Mouse (Mus musculus) inflammation-experienced regulatory T-cells, adult 6 months (primary cell): ENCODE measurements around the gene Ttc36. TPM values are rescaled to one million over a fixed set of nuclear protein-coding genes. Genes with fewer than 3 reads are reported as not detected.
A peak's percentile ranks its signal among the peaks of the same experiment; 100 is the strongest.

ENCODE experiments used
- ATAC-seq: one replicate; pipeline ENCODE4 v1.8.0; 2017
- polyA plus RNA-seq, 3 experiments: library from polyadenylated mRNA; unstranded; fragments of 100-300 nt; shearing (Covaris generic); gene quantifications; one replicate each; pipeline ENCODE4 v1.2.1; 2017

Ttc36 gene
- not detected for polyA plus RNA-seq

GRCm38 (mm10) chr9:44802808-44803450 is at the start of gene Ttc36:
Ttc36 (minus strand) TSS chr9:44803072.
- ATAC-seq, result no peak

- ATAC-seq, result no peak
These were observed 44.6 kb upstream of the Ttc36 start for GRCm38 (mm10) chr9:44847446-44847845.

DNA sequence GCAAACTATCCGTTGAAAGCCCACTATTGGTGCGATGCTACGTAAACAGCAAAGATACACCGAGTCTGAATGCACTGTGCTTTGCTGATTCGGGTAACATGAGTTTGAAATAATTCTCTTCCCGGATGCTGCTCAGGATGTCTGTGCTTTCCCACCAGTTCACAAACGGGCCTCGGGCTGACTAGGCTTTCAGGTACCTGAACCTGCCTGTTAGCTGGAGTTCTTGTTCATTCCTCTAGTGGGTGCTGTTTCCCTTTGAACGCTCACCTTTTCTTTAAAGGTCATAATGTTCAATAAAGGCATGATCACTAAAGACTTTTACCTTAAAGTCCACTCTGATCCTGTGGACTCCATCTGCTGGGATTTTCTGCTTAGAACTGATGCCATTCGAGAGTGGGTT is 38.4 kb upstream of the Ttc36 start:
- ATAC-seq, result peak; percentile 71

DNA sequence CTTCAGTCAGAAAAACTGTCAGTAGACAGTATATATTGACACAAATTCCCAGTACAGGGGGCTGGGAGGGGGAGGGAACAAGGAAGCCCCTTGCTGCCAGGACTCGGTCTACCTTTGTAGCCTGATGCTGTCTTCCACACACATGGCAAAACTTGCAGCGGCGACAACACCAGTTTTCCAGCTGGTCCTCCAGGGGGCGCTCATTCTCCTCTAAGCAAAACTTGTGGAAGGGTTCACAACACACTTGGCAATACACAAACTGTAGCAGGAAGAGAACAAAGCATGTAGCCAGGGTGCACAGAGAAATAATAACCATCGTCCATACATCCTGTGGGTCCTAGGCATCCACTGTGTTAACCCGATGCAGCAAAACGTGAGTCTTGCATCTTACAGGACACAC is 33.6 kb upstream of the Ttc36 start:
- ATAC-seq, result no peak

GRCm38 (mm10) chr9:44832356-44832755 is 29.5 kb upstream of the Ttc36 start:
- ATAC-seq, result no peak

DNA sequence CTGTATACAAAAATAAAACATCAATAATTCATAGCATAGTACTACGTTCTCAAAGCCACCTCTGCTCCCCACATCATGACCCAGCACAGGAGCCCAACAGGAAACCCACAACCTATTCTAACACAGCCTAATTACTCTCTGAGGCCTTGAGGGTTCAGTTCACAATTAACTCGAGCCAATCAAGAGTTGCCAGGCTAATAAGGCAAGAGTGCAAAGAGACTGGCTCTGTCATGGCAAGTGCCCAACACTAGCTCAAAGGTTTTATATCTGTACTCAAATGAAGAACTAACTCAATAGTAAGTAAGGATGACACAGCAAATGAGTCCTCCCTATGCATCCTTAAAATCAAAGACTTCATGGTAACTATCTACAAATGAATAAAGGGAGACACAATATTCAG is 27.6 kb upstream of the Ttc36 start:
- no peak for ATAC-seq

DNA sequence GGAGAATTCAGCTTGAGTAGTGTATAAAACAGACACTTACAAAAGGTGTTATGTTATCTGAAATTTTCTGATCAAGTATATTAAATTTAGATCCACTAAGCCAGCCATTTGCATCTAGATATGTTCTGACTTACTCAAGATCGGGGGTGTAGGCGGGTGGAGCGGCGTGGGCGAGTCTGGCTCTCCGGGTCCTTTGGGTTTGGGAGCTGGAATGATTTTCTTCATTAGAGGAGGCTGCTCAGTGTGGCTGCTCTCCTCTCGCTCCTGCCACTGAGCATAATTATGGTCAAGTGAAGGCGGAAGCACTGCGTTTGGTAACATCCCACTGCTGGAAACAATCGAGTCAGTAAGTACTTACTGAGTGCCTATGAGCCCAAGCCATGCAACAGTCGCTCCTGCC is 26.1 kb upstream of the Ttc36 start:
- no peak for ATAC-seq

DNA sequence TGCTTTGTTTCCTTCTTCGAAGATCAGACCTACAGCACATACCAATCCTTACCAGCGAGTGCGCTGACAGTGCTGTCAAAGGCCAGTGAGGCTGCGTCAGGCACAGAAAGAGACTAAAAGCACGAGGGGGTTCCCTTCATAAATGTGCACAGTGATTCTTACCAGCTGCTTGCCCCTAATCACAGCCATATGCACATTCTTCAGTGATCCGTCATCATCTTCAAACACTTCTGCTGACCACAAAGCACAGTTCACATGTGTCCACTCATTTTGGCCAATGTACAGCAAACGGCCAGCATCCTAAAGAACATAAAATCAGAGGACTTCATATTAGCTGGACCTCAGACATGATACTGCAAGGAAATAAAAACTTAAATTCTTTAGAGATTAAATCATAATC is 23.8 kb upstream of the Ttc36 start:
- no peak for ATAC-seq

DNA sequence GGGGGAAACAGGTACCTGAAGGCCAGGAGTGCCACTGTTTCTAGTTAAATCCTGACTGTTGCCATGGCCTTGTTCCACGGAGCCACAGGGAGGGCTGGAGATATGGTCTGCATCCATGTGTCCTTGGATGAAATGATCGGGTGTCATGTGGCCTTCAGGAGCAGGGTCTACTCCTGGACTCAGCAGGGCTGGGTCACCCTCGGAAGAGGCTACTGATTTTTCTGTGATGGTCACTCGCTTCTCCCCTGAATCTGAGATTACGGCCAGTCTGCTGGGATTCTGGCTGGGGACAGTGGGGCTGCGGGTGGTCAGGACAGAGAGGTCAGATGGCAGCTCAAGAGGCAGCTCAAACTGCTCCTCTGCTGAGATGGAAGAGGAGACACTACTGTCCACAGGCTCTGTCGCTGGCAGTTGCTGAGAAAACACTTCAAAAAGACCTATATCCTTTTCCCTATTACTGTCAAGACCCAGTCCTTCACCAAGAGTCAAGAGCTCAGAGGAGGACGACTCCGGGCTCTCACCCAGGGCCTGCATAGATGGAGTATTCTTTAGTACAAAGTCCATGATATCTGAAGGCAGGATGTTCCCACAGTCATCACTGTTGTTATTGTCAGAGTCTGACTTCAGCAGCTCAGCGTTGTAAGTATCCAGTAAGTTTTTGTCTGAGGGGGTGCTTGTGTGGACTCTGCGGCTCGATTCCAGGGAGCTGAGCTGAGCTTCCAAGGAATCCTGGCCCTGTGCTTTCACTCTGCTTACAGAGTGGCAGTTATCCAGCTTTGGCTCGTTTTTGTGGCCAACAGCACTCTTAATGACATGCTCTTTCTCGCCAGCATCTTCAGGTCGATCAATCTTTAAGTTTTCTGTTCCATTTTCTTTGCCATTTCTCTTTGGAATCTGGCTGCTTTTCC is 17.3 kb upstream of the Ttc36 start:
- ATAC-seq, result no peak

DNA sequence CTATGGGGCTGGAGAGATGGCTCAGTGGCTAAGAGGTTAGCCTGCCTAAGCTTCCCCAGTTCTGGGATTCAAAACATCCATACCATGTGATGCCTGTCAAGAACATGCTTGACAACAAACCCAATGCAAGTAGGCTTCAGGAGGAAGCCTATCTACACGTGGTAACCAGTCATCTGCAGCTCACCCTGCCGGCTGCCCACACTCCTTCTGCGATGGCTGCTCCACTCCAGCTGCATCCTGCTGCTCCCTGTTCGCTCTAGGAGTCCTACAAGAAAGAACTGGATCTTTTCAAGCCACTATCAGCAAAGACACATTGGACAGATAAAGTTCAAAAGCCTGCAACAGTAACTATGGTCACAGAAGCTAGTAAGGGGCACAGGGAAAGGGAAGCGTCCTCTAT is 14.7 kb upstream of the Ttc36 start:
- no peak for ATAC-seq

- ATAC-seq, result no peak
These were observed 11.3 kb upstream of the Ttc36 start for GRCm38 (mm10) chr9:44814179-44814578.

DNA sequence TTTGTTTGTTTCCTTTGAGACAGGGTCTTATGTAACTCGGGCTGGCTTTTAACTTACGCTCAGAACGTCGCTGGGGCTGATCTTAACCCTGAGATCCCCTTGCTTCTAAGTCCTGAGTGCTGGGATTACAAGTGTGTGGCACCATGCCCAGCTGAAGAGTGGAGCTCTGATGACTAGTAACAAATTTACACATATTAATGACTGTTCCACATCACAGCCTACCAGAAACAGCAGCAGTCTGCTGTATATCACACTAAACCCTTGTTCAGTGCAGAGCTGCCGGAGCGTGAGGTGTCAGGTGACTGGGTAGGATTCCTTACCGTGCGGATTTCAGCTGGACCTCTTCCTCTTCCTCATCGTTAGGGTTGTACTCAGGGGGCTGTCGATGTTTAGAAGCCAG is 7.4 kb upstream of the Ttc36 start:
- no peak for ATAC-seq

DNA sequence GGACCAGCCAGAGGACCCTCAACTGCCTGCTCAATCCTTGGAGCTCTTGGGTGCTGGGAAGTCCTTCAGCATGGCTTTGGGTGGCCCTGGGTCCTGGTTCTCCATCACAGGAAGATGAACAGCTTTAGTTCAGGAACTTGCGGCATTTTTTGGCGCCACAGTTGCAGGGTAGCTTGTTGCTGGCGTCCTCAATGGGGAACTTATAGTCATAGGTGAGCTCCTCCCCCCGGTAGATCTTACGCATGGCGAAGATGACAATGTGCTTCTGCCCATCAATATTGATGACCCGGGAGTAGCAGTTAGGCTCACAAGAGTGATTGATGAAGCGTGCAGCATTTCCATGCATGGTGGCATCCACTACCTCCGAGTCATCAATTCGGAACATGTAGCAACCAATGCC is 4.9 kb upstream of the Ttc36 start:
- ATAC-seq, result no peak

DNA sequence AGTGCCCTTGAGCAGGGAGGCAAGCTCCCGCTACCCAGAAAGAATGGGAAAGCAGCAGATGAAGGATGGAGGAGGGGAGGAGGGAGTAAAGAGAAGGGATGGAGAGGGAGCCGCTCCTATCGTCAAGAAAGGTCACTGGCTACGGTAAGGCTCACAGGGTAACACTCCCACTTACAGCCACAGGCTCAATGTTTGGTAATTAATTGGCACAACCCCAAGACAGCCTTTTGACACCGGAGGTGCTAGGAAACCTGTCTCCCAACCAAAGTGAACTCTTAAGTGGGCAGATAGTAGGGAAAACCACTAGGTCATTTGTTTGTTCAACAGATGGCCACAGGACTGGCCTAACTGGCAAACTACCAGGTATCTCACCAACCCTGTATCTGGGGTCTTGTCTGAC is 4.3 kb upstream of the Ttc36 start:
- ATAC-seq, result no peak

- no peak for ATAC-seq
These were observed 2.7 kb upstream of the Ttc36 start for GRCm38 (mm10) chr9:44805536-44805935.

- no peak for ATAC-seq
These were observed 1.8 kb upstream of the Ttc36 start for GRCm38 (mm10) chr9:44804678-44805077.

DNA sequence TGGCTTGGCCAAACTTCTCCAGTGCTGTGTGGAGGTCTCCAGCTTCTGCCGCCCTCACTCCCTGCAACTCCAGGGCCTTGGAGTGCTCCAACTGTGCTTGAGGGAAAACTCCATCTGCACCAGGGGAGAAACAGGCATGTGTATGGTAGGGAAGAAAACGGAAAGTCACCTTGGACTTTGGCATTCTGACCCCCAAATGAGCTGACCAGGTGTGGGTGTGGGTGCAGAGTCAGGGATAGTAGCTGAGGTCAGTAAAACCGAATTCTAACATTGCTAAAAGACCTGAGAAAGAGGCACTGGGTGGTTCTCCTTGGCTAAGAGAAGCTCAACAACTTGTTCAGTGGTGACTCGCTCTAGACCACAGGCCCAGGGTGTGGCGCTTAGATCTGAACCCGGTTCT is 1.2 kb downstream of the Ttc36 start:
- no peak for ATAC-seq

GRCm38 (mm10) chr9:44799958-44800324 is 2.9 kb downstream of the Ttc36 start:
- no peak for ATAC-seq

GRCm38 (mm10) chr9:44799102-44799957 is 3.5 kb downstream of the Ttc36 start, which contains the start of gene Tmem25:
Tmem25 (minus strand) TSS chr9:44799307.
- peak; percentile 85 for ATAC-seq

GRCm38 (mm10) chr9:44798298-44798697 is 4.6 kb downstream of the Ttc36 start:
- no peak for ATAC-seq

- no peak for ATAC-seq
These were observed 10.0 kb downstream of the Ttc36 start for GRCm38 (mm10) chr9:44792842-44793241.

- peak; percentile 98 for ATAC-seq
These were observed 29.9 kb downstream of the Ttc36 start for GRCm38 (mm10) chr9:44772750-44773651.
